Mouse (Mus musculus) spleen, adult 2 months (tissue): ENCODE data around the gene Gtf2f2.

Source experiments
- CTCF ChIP-seq: fragments of 200-500 bp; IDR thresholded peaks from 2 replicates; pipeline ENCODE4 v1.5.1; 2011; ENCODE audit warnings: mild to moderate bottlenecking, inconsistent platforms; ENCODE audit not compliant: insufficient read depth, insufficient read length, insufficient replicate concordance; ENCODE audit errors: extremely low read depth
- POLR2A ChIP-seq: fragments of 200-500 bp; IDR thresholded peaks from 2 replicates; pipeline ENCODE4 v1.6.1; 2011; ENCODE audit warnings: low read depth, low read length, inconsistent platforms

GRCm38 (mm10) chr14:75858181-75858580 is 152.5 kb downstream of the Gtf2f2 start:
- TF ChIP-seq CTCF, result no peak
- TF ChIP-seq POLR2A, result no peak
